Mouse (Mus musculus) neural tube, embryonic 14.5 days (tissue): Measurements from ENCODE around the gene Pla2r1. TPM values are rescaled to one million over a fixed set of nuclear protein-coding genes. Genes with fewer than 3 reads are reported as not detected.
A peak's percentile ranks its signal among the peaks of the same experiment; 100 is the strongest.

Experiments used
- ATAC-seq: fragments of 200-750 bp; cut with Nextera tagmentation; 2 replicates; pipeline ENCODE4 v1.8.0; 2017; ENCODE audit warnings: low read depth, mild to moderate bottlenecking, moderate TSS enrichment, moderate library complexity
- H3K27ac ChIP-seq: fragments of 300-500 bp; sonication (generic); 2 replicates; pipeline ENCODE4 v1.5.1; 2014; ENCODE audit warnings: low read depth, mild to moderate bottlenecking, control low read depth, low read length, moderate library complexity, mixed read lengths
- H3K27me3 ChIP-seq: fragments of 300-500 bp; sonication (generic); 2 replicates; pipeline ENCODE4 v1.6.1; 2014; ENCODE audit warnings: low read length; ENCODE audit not compliant: control insufficient read depth, insufficient read depth
- H3K36me3 ChIP-seq: fragments of 300-500 bp; sonication (generic); 2 replicates; pipeline ENCODE4 v1.6.1; 2014; ENCODE audit warnings: low read length, mixed read lengths; ENCODE audit not compliant: control insufficient read depth, insufficient read depth
- H3K4me1 ChIP-seq: fragments of 300-500 bp; sonication (generic); 2 replicates; pipeline ENCODE4 v1.6.1; 2014; ENCODE audit warnings: low read length; ENCODE audit not compliant: control insufficient read depth, insufficient read depth
- H3K4me2 ChIP-seq: fragments of 300-500 bp; sonication (generic); 2 replicates; pipeline ENCODE4 v1.6.1; 2014; ENCODE audit warnings: mild to moderate bottlenecking, low read depth, low read length, control low read depth
- H3K4me3 ChIP-seq: fragments of 300-500 bp; sonication (generic); 2 replicates; pipeline ENCODE4 v1.5.1; 2014; ENCODE audit warnings: low read depth, low read length, control low read depth, mixed read lengths
- H3K9ac ChIP-seq: fragments of 300-500 bp; sonication (generic); replicated peaks from 2 replicates; pipeline ENCODE4 v1.6.1; 2014; ENCODE audit warnings: low read depth, mild to moderate bottlenecking, control low read depth, low read length, mixed read lengths
- H3K9me3 ChIP-seq: fragments of 300-500 bp; sonication (generic); 2 replicates; pipeline ENCODE4 v1.6.1; 2016; ENCODE audit warnings: low read length; ENCODE audit not compliant: control insufficient read depth
- WGBS: fragments of 180-500 bp; shearing (Covaris S2); extraction: QIAGEN DNeasy Blood & Tissue Kit; methylation state at CpG from one replicate; pipeline ENCODE4 v1.1.7; 2014; 5-methylcytosine and 5-hydroxymethylcytosine counted together
- polyA plus RNA-seq: library from polyadenylated mRNA; unstranded; fragments of >200 nt; fragmentation: Nextera tagmentation; extraction: Ambion mirVana; gene quantifications from 2 replicates; pipeline ENCODE4 v1.2.1, GENCODE M21; 2014

Gene Pla2r1
- 0.51 and 1.1 TPM in 2 replicates for polyA plus RNA-seq

DNA sequence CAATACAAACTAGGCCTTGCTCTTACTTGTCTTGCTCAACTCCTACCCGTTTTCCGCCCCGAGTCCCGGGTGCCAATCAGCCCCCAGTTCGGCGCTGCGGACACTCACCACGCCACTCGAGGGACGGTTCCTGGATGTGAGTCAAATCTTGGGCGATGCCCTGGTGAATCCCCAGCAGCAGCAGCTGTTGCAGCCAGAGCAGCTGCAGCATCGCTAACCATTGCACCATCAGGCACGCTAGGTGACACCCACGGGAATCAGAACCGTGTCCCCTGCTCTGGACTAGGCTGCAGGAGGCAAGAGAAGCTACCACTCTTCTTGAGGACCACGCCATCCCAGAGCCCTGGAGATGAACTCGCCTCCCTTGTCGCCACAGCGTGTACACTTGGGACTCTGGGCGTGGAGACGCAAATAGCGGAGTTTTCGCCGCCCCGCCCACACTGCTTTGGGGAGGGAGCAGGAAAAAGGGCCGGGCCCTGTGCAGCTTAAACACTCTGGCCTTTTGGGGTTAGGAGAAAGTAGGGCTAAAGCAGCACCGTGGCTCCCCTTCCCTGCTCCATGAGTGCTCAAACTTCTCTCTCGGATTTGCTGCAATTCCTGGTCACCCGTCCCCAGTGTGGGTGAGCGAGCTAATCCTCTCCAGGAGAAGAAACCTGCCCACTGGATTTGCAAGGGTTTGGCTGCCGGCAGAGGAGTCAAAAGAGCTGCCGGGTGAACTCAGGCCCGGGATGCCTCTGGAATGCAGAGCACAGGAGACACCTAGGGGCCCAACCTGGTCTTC lies at the start of gene Pla2r1:
Gene Pla2r1, minus strand, starts transcription at position 407 of the 781 bp plus-strand sequence.
- Histone ChIP-seq H3K4me2 (peak within 1 kb of the TSS; percentile 60), H3K9ac (no peak within 1 kb of the TSS; the same call in 1 of the 2 replicates), H3K27me3 (no peaks in the 10 kb centered on the region), H3K4me1 (peaks cover 6% of the 10 kb centered on the region), H3K4me3 (peak within 1 kb of the TSS; percentile 27), H3K27ac (no peak within 1 kb of the TSS), H3K36me3 (no peaks in the 10 kb centered on the region), H3K9me3 (no peaks in the 10 kb centered on the region)
- 2% methylated on average over 33 of the region's 33 CpGs for WGBS
- peak; percentile 28; the same call in 1 of the 2 replicates for ATAC-seq

GRCm38 (mm10) chr2:60601326-60601725 lies 48.2 kb upstream of the Pla2r1 start:
- H3K4me1 ChIP-seq, result no peaks in the 10 kb centered on the region
- H3K4me2 ChIP-seq, result no peak overlapping the region
- H3K27me3 ChIP-seq, result no peaks in the 10 kb centered on the region
- H3K36me3 ChIP-seq, result no peaks in the 10 kb centered on the region
- no peak for ATAC-seq
- H3K4me3 ChIP-seq, result no peak overlapping the region
- no peak overlapping the region for H3K9ac ChIP-seq
- no peaks in the 10 kb centered on the region for H3K9me3 ChIP-seq
- 87% methylated on average over 2 of the region's 2 CpGs for WGBS
- H3K27ac ChIP-seq, result no peak overlapping the region

DNA sequence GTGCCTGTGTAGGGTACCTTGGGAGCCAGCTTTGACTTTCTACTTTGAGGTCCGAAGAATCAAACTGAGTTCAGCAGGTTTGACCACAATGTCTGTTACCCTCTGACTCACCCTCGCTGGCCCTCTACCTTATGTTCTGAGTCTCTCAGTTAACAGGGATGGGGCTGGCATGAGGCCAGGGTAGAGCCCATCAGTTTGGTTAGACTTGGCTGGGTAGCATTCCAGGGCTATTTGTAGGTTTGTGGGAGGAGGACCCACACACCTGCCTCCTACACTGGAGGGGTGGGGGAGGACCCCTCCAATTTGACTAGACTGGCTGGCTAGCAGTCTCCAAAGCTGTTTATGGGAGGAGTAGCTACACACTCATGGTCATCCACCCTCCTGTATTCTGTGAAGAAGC lies 47.8 kb upstream of the Pla2r1 start:
- 95% methylated on average over 2 of the region's 2 CpGs for WGBS
- Histone ChIP-seq H3K9me3 (no peaks in the 10 kb centered on the region), H3K4me3 (no peak overlapping the region), H3K27me3 (no peaks in the 10 kb centered on the region), H3K36me3 (no peaks in the 10 kb centered on the region), H3K9ac (no peak overlapping the region), H3K4me1 (no peaks in the 10 kb centered on the region), H3K4me2 (no peak overlapping the region), H3K27ac (no peak overlapping the region)
- no peak for ATAC-seq

GRCm38 (mm10) chr2:60583416-60583815 lies 30.3 kb upstream of the Pla2r1 start:
- Histone ChIP-seq H3K4me1 (no peaks in the 10 kb centered on the region), H3K4me3 (no peak overlapping the region), H3K27me3 (no peaks in the 10 kb centered on the region), H3K4me2 (no peak overlapping the region), H3K36me3 (no peaks in the 10 kb centered on the region), H3K27ac (no peak overlapping the region), H3K9ac (no peak overlapping the region), H3K9me3 (no peaks in the 10 kb centered on the region)
- ATAC-seq, result no peak
- WGBS, result 95% methylated on average over 4 of the region's 4 CpGs

DNA sequence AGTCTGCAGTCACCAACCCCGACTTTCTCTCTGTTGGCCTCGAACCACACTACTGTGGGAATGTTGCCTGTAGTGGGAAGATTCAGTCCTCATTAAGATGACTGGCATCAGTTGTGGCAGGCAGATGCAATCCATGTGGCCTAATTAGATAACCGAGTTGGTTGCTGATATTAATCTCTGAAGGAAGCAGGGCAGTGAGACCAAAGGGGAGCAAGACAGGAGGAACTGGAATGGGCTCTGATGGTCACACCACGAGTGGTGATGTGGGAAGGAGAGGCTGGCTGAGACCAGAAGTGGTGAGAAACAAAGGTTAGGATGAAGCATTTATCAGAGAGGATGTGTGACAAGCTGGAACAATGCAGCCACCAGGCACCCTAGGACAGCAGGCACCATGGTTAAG lies 1.5 kb upstream of the Pla2r1 start:
- no peak overlapping the region for H3K27ac ChIP-seq
- no peak overlapping the region for H3K4me3 ChIP-seq
- no peak overlapping the region for H3K9ac ChIP-seq
- no peaks in the 10 kb centered on the region for H3K9me3 ChIP-seq
- H3K4me2 ChIP-seq, result no peak overlapping the region
- no peaks in the 10 kb centered on the region for H3K36me3 ChIP-seq
- WGBS, result 79% methylated on average over 4 of the region's 4 CpGs
- peaks cover 6% of the 10 kb centered on the region for H3K4me1 ChIP-seq
- no peaks in the 10 kb centered on the region for H3K27me3 ChIP-seq
- ATAC-seq, result no peak

GRCm38 (mm10) chr2:60552177-60552901 lies 769 bp downstream of the Pla2r1 start:
- ATAC-seq, result 0 out of 2 replicates have a peak, but pooled peaks have one; percentile 44
- H3K9ac ChIP-seq, result no peak overlapping the region
- H3K4me3 ChIP-seq, result peak overlapping the region; percentile 27; the same call in 1 of the 2 replicates

DNA sequence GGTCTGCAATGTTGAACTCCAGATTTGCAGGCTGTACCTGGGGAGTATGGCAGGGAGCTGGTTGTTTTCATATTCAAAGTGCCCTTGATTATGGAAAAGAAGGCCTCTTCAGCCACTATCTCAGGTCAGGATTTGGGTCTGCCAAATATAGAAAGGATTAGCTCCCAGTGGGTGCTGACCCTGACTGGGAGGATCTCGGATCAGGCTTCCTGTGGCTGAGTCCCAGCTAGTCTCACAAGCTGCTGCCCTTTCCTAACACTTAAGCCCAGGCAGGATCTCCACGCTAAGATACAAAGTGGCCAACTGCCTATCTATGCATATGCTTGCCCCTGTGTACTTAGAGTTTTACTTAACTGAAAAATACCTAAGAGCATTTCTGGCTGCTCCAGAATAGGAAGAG lies 1.4 kb downstream of the Pla2r1 start:
- no peak overlapping the region for H3K9ac ChIP-seq
- ATAC-seq, result no peak
- 54% methylated on average over 2 of the region's 2 CpGs for WGBS
- H3K4me3 ChIP-seq, result no peak overlapping the region
- no peak overlapping the region for H3K4me2 ChIP-seq
- H3K27ac ChIP-seq, result no peak overlapping the region
- no peaks in the 10 kb centered on the region for H3K9me3 ChIP-seq
- no peaks in the 10 kb centered on the region for H3K27me3 ChIP-seq
- H3K4me1 ChIP-seq, result peaks cover 6% of the 10 kb centered on the region
- no peaks in the 10 kb centered on the region for H3K36me3 ChIP-seq

More at GRCm38 (mm10) chr2:60552177-60552901, 769 bp downstream of the Pla2r1 start:
- Histone ChIP-seq H3K9me3 (no peaks in the 10 kb centered on the region), H3K27ac (no peak overlapping the region), H3K4me1 (peaks cover 6% of the 10 kb centered on the region), H3K36me3 (no peaks in the 10 kb centered on the region), H3K27me3 (no peaks in the 10 kb centered on the region), H3K4me2 (peak overlapping the region; percentile 60)
- 25% methylated on average over 21 of the region's 21 CpGs for WGBS

- H3K27ac ChIP-seq, result no peak overlapping the region
- WGBS, result 93% methylated on average over 8 of the region's 8 CpGs
- no peaks in the 10 kb centered on the region for H3K9me3 ChIP-seq
- no peaks in the 10 kb centered on the region for H3K27me3 ChIP-seq
- H3K4me2 ChIP-seq, result no peak overlapping the region
- no peak overlapping the region for H3K4me3 ChIP-seq
- peaks cover 6% of the 10 kb centered on the region for H3K4me1 ChIP-seq
- H3K9ac ChIP-seq, result no peak overlapping the region
- no peak for ATAC-seq
- no peaks in the 10 kb centered on the region for H3K36me3 ChIP-seq
These were observed 2.6 kb downstream of the Pla2r1 start for GRCm38 (mm10) chr2:60550521-60550920.

DNA sequence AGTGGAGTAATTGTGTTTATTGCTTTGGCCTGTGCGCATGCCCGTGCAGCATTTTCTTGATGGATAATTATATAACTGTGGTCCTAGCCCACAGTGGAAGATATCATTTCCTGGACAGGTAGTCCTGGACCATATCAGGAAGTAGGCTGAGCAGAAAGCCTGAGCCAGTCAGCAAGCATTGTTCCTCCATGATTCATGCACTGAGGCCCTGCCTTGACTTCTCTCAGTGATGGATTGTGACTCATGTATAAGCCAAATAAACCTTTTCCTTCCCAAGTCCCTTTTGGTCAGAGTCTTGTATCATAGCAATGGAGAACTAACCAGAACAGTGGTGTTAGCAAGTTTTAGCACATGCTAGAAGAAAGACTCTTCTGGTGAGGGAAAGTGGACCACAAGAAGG lies 3.3 kb downstream of the Pla2r1 start:
- no peaks in the 10 kb centered on the region for H3K9me3 ChIP-seq
- H3K27me3 ChIP-seq, result no peaks in the 10 kb centered on the region
- no peak overlapping the region for H3K9ac ChIP-seq
- WGBS, result 90% methylated on average over 2 of the region's 2 CpGs
- H3K36me3 ChIP-seq, result no peaks in the 10 kb centered on the region
- ATAC-seq, result no peak
- H3K4me1 ChIP-seq, result peaks cover 6% of the 10 kb centered on the region
- H3K4me2 ChIP-seq, result no peak overlapping the region
- no peak overlapping the region for H3K4me3 ChIP-seq
- no peak overlapping the region for H3K27ac ChIP-seq
